Mouse (Mus musculus) forebrain, embryonic 13.5 days (tissue): ENCODE results near the gene Supt20. TPM values are rescaled to one million over a fixed set of nuclear protein-coding genes. Genes with fewer than 3 reads are reported as not detected.

Source experiments
- ATAC-seq: fragments of 200-750 bp; cut with Nextera tagmentation; 2 replicates; pipeline ENCODE4 v1.8.0; 2017
- H3K27ac ChIP-seq: fragments of 300-500 bp; sonication (generic); 2 replicates; pipeline ENCODE4 v1.5.1; 2015; ENCODE audit warnings: inconsistent platforms, mild to moderate bottlenecking, moderate library complexity
- H3K27me3 ChIP-seq: fragments of 300-500 bp; sonication (generic); 2 replicates; pipeline ENCODE4 v1.6.1; 2015; ENCODE audit warnings: mild to moderate bottlenecking, inconsistent platforms
- H3K36me3 ChIP-seq: fragments of 300-500 bp; sonication (generic); 2 replicates; pipeline ENCODE4 v1.6.1; 2015; ENCODE audit warnings: mild to moderate bottlenecking, inconsistent platforms; ENCODE audit not compliant: poor library complexity, severe bottlenecking
- H3K4me1 ChIP-seq: fragments of 300-500 bp; sonication (generic); 2 replicates; pipeline ENCODE4 v1.6.1; 2015; ENCODE audit warnings: inconsistent platforms
- H3K4me2 ChIP-seq: fragments of 300-500 bp; sonication (generic); 2 replicates; pipeline ENCODE4 v1.6.1; 2015; ENCODE audit warnings: inconsistent platforms, mild to moderate bottlenecking, moderate library complexity
- H3K4me3 ChIP-seq: fragments of 300-500 bp; sonication (generic); 2 replicates; pipeline ENCODE4 v1.5.1; 2015; ENCODE audit warnings: mild to moderate bottlenecking, inconsistent platforms
- H3K9ac ChIP-seq: fragments of 300-500 bp; sonication (generic); 2 replicates; pipeline ENCODE4 v1.6.1; 2015; ENCODE audit warnings: mild to moderate bottlenecking, inconsistent platforms
- H3K9me3 ChIP-seq: fragments of 300-500 bp; sonication (generic); replicated peaks from 2 replicates; pipeline ENCODE4 v1.6.1; 2016; ENCODE audit warnings: inconsistent platforms
- whole genome bisulfite sequencing: fragments of 180-500 bp; shearing (Covaris S2); methylation state at CpG from one replicate; pipeline ENCODE4 v1.1.7; 2015; 5-methylcytosine and 5-hydroxymethylcytosine counted together
- polyA plus RNA-seq: library from polyadenylated mRNA; unstranded; fragments of >200 nt; fragmentation: Nextera tagmentation; extraction: Ambion mirVana; gene quantifications from 2 replicates; pipeline ENCODE4 v1.2.1, GENCODE M21; 2015

The Supt20 gene
- 98.1 and 100.0 TPM in 2 replicates for polyA plus RNA-seq

DNA sequence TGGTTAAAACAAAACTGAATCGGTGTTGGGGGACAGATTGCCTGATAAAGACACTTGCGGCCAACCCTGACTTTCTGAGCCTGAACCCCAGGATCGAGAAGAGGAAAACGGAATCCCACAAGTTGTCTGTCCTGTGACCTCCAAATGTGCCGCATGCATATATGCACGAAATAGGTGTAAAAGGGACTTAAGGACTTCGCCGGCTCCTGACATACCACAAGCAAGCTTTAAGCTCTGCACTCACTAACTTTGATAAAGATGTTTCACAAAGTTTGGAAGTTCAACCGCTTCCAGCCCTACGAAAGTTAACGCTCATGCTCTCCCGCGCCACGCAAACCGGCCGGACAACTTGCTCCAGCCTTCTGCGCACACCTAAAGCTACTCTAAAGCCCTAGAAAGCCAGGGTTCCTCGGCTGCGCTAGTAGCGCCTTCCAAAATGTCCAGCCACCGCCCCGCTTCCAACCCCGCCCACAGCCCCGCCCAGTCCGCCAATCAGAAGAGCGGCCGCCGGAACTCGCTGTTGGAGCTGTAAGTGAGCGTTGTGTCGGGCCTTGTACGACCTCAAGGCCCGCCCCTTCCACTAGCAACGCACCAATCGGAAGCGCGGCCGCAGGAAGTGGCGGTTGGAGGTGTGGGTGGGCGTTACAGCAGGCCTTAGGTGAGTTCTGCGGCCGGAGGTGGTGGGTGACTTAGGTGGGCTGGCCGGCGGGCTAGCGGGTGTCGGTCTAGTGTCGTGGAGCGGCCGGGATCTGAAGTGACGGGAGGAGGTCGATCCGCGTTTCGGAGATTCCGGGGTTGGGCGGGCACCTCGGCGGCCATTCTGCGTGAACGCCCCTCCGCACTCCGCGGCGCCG is at the start of gene Supt20:
TSS of gene Supt20 (plus strand) at position 606 of the 854 bp plus-strand sequence.
- Histone ChIP-seq H3K27ac (peak within 1 kb of the TSS; percentile 51), H3K4me1 (peaks cover 10% of the 10 kb centered on the region), H3K4me2 (peak within 1 kb of the TSS; percentile 73), H3K4me3 (peak within 1 kb of the TSS; percentile 71), H3K27me3 (0 out of 2 replicates have a peak, but pooled peaks cover 6% of the 10 kb centered on the region), H3K9me3 (no peaks in the 10 kb centered on the region), H3K9ac (peak within 1 kb of the TSS; percentile 73), H3K36me3 (peaks cover 20% of the 10 kb centered on the region)
- 2% methylated on average over 61 of the region's 65 CpGs for WGBS
- ATAC-seq: peak; percentile 100

DNA sequence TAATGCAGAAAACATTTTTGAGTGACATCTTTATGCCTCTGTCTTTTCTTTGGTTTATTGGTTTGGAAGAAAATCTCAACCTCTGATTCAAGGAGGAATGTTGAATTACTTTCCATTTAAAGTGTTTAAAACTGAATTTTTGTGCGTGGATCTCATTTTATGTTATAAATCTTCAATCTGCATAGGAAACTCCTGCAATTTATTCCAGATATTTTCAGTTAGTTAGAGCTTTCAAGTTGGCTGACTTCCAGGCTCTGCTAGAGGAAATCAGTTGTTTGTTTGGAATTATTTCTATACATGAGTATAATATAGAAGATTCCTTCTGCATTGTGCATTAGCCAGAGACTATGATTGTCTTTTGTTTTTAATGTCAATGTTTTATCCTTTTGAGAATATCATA is 49.8 kb upstream of the Supt20 start:
- H3K36me3 ChIP-seq: no peaks in the 10 kb centered on the region
- no peaks in the 10 kb centered on the region for H3K9me3 ChIP-seq
- 92% methylated on average over 1 of the region's 1 CpGs for WGBS
- no peak overlapping the region for H3K9ac ChIP-seq
- H3K4me1 ChIP-seq: no peaks in the 10 kb centered on the region
- H3K27me3 ChIP-seq: no peaks in the 10 kb centered on the region
- no peak overlapping the region for H3K4me2 ChIP-seq
- H3K27ac ChIP-seq: no peak overlapping the region
- ATAC-seq: no peak
- H3K4me3 ChIP-seq: no peak overlapping the region

DNA sequence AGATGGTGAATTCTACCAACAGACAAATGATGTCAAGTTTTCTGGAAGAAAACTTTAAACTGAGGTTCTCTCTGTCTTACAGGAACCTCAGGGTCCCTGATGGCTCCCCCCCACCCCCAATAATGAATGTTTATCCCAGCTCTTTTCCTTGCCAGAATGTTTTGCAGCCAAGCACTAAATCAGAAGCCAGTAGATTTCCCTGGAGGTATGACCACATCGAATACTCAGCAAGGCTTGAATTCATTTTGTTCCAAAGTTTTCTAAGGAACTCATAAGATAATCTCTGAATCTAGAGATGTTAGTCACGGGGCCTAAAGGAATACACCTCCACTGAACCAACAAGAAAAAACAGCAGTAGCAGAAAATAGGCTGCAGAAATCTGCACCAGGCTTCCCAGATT is 45.0 kb upstream of the Supt20 start:
- Histone ChIP-seq H3K4me2 (no peak overlapping the region), H3K36me3 (no peaks in the 10 kb centered on the region), H3K9me3 (no peaks in the 10 kb centered on the region), H3K27ac (no peak overlapping the region), H3K9ac (no peak overlapping the region), H3K4me1 (no peaks in the 10 kb centered on the region), H3K27me3 (no peaks in the 10 kb centered on the region), H3K4me3 (no peak overlapping the region)
- WGBS: 74% methylated on average over 2 of the region's 2 CpGs
- ATAC-seq: no peak

GRCm38 (mm10) chr3:54651576-54651975 is 41.0 kb upstream of the Supt20 start:
- no peak overlapping the region for H3K27ac ChIP-seq
- WGBS: 82% methylated on average over 4 of the region's 4 CpGs
- H3K4me1 ChIP-seq: no peaks in the 10 kb centered on the region
- ATAC-seq: no peak
- H3K36me3 ChIP-seq: no peaks in the 10 kb centered on the region
- no peak overlapping the region for H3K4me3 ChIP-seq
- no peaks in the 10 kb centered on the region for H3K9me3 ChIP-seq
- H3K9ac ChIP-seq: no peak overlapping the region
- H3K27me3 ChIP-seq: no peaks in the 10 kb centered on the region
- H3K4me2 ChIP-seq: no peak overlapping the region

DNA sequence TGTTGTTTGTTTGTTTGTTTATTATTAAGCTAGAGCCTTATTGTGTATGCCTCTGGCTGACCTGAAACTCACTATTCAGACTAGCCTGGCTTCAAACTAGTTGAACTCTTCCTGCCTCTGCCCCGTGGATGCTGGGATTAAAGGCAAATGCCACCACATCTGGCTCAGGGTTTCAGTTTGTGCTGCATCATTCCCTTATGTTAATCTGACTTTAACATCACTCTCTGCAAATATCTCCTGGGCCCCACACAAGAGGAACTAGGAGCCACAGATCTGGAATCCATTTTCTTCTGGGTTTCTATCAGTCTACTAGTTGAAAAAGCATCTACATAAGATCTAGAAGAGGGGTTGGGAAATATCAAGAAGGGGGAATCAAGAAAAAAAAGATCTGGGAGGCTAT is 38.4 kb upstream of the Supt20 start:
- H3K4me3 ChIP-seq: no peak overlapping the region
- H3K4me2 ChIP-seq: no peak overlapping the region
- no peaks in the 10 kb centered on the region for H3K36me3 ChIP-seq
- no peak overlapping the region for H3K9ac ChIP-seq
- no peaks in the 10 kb centered on the region for H3K4me1 ChIP-seq
- H3K9me3 ChIP-seq: 0 out of 2 replicates have a peak, but pooled peaks cover 4% of the 10 kb centered on the region
- no peaks in the 10 kb centered on the region for H3K27me3 ChIP-seq
- no peak overlapping the region for H3K27ac ChIP-seq
- WGBS: 87% methylated on average over 1 of the region's 1 CpGs
- no peak for ATAC-seq

DNA sequence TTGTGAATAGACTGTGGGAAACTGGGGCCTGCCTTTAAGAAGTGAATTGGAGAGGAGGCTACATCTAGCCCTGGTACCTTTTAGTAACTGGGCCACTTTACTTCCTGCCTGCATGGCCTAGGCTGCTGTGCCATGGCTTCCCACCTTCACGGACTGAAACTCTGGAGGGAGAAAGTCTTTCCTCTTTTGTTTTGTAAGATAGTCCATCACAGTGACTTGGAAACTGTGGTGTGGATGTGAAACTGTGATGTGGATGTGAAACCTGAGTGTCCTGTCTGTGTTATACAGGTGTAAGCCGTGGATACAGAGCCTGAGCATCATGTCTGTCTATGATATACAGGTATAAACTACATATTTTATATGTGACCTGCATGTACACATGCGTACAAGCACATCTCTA is 35.5 kb upstream of the Supt20 start:
- Histone ChIP-seq H3K4me3 (no peak overlapping the region), H3K4me2 (no peak overlapping the region), H3K9me3 (0 out of 2 replicates have a peak, but pooled peaks cover 7% of the 10 kb centered on the region), H3K4me1 (no peaks in the 10 kb centered on the region), H3K27ac (no peak overlapping the region), H3K9ac (no peak overlapping the region), H3K27me3 (no peaks in the 10 kb centered on the region), H3K36me3 (no peaks in the 10 kb centered on the region)
- 77% methylated on average over 3 of the region's 3 CpGs for whole genome bisulfite sequencing
- no peak for ATAC-seq

DNA sequence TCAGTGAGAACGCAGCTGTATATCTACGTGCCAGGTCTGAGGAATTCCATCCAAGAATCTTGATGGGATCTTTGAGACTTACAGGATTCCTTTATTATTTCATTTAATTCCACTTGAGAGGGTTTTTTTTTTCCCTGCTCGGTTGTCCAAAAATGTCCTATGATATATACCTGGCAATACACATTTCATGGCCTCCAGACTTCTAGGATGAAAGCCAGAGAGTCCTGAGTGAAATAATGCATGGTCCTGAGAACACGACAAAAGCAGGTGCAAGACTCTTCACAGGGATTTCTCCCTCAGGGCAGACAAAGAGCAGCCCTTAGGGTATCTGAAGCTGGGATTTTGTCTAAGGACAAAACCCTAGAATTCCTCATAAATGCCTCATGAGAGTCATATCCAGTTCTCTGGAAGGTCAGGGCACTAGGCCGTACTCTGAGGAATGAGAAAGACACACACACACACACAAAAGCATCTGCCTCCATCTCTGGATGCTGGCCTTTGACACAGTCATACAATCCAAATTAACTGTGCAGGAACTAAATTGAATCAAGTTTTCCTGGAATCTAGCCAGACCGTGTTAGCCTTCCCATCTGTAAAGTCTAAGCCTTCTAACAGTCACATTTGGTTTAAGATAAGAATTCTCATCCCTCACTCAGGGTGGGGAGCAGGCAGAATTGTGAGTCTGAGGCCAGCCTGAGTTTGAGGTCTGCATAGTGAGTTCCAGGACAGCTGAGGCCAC is 34.5 kb upstream of the Supt20 start:
- Histone ChIP-seq H3K27me3 (no peaks in the 10 kb centered on the region), H3K4me3 (no peak overlapping the region), H3K9ac (no peak overlapping the region), H3K27ac (no peak overlapping the region), H3K4me2 (no peak overlapping the region), H3K4me1 (no peaks in the 10 kb centered on the region), H3K9me3 (0 out of 2 replicates have a peak, but pooled peaks cover 7% of the 10 kb centered on the region), H3K36me3 (no peaks in the 10 kb centered on the region)
- no peak for ATAC-seq
- WGBS: 83% methylated on average over 6 of the region's 6 CpGs

DNA sequence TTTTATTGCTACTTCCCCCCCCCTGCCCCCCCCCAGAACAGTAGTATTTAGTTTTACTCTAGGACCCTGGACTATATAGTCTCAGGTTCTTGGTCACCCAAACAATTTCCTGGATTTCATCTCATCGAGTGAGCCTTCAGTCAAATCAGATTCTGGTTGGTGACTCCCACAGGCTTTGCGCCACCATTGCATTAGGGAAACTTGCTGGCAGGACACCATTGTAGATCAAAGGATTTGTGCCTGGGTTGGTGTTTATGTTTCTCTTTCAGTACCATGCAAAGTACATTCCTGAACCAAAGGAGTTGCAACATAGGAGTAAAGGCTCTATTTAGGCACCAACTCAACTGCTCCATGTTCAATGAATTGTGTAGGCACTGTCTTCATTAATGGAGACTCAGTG is 32.9 kb upstream of the Supt20 start:
- H3K4me3 ChIP-seq: no peak overlapping the region
- no peak overlapping the region for H3K27ac ChIP-seq
- ATAC-seq: no peak
- H3K4me2 ChIP-seq: no peak overlapping the region
- H3K9me3 ChIP-seq: 0 out of 2 replicates have a peak, but pooled peaks cover 7% of the 10 kb centered on the region
- H3K36me3 ChIP-seq: no peaks in the 10 kb centered on the region
- no peaks in the 10 kb centered on the region for H3K4me1 ChIP-seq
- no peak overlapping the region for H3K9ac ChIP-seq
- H3K27me3 ChIP-seq: no peaks in the 10 kb centered on the region
- WGBS: 90% methylated on average over 2 of the region's 2 CpGs

DNA sequence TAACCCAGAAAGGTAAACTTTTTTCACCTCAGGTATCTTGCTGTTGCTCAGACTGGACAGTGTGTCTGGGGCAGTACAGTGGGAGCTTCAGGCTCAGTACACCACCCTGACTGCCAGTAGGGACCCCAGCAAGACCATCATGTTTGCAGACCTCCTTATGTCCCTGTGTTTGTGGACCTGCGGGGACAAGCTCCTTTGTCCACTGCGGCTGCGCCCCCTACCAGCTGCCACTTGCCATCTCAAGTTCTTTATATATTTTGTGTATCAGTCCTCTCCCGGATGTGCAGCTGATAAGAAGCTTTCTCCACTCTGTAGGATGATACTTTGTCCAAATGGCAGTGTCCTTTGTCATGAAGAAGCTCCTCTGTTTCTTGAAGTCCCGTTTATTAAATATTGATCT is 30.2 kb upstream of the Supt20 start:
- 75% methylated on average over 5 of the region's 5 CpGs for WGBS
- no peak overlapping the region for H3K27ac ChIP-seq
- no peak for ATAC-seq
- H3K4me3 ChIP-seq: no peak overlapping the region
- H3K4me1 ChIP-seq: no peaks in the 10 kb centered on the region
- H3K36me3 ChIP-seq: no peaks in the 10 kb centered on the region
- no peak overlapping the region for H3K4me2 ChIP-seq
- no peaks in the 10 kb centered on the region for H3K27me3 ChIP-seq
- H3K9me3 ChIP-seq: 0 out of 2 replicates have a peak, but pooled peaks cover 7% of the 10 kb centered on the region
- no peak overlapping the region for H3K9ac ChIP-seq

- no peak for ATAC-seq
Measured at GRCm38 (mm10) chr3:54668141-54668540, 24.5 kb upstream of the Supt20 start.

DNA sequence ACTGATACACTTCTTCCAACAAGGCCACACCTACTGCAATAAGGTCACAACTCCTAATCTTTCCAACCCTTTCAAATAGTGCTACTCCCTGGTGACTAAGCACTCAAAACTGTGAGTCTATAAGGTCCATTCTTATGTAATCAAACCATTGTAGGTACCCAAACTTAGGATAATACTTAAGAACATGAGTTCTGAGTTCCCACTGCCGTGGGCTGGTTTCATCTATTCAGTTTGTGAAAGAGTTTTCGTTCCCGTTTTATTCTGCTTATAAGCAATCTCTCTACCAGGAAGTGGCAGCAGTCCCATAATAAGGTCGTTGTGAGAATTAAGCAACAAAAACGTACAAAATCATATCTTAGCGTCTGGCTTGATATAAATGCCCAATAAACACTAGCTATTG is 23.9 kb upstream of the Supt20 start:
- H3K36me3 ChIP-seq: no peaks in the 10 kb centered on the region
- no peak overlapping the region for H3K4me2 ChIP-seq
- no peak overlapping the region for H3K4me3 ChIP-seq
- 0 out of 2 replicates have a peak, but pooled peaks cover 4% of the 10 kb centered on the region for H3K4me1 ChIP-seq
- no peak overlapping the region for H3K9ac ChIP-seq
- H3K27ac ChIP-seq: no peak overlapping the region
- no peaks in the 10 kb centered on the region for H3K9me3 ChIP-seq
- H3K27me3 ChIP-seq: no peaks in the 10 kb centered on the region
- no peak for ATAC-seq
- WGBS: 86% methylated on average over 6 of the region's 6 CpGs

More at GRCm38 (mm10) chr3:54668141-54668540, 24.5 kb upstream of the Supt20 start:
- Histone ChIP-seq H3K4me3 (no peak overlapping the region), H3K27me3 (no peaks in the 10 kb centered on the region), H3K4me1 (0 out of 2 replicates have a peak, but pooled peaks cover 4% of the 10 kb centered on the region), H3K36me3 (no peaks in the 10 kb centered on the region), H3K9me3 (no peaks in the 10 kb centered on the region), H3K4me2 (no peak overlapping the region), H3K9ac (no peak overlapping the region), H3K27ac (no peak overlapping the region)
- 88% methylated on average over 3 of the region's 3 CpGs for WGBS

DNA sequence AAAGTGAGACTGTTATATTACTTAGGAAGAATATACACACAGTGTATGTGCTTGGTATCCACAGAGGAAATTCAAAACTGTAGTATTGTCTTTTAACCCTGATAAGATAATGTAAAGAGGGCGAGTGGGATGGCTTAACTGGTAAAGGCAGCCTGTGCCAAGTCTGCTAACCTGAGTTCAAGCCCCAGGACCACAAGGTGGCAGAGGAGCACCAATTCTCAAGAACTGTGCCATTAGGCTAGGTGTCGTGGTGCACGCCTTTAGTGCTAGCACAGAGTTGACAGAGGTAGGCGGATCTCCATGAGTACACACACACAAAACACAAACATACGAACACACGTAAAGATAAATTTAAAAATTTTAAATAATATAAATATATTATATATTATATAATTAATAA is 23.0 kb upstream of the Supt20 start:
- no peak overlapping the region for H3K4me3 ChIP-seq
- no peak overlapping the region for H3K9ac ChIP-seq
- H3K27me3 ChIP-seq: no peaks in the 10 kb centered on the region
- H3K4me2 ChIP-seq: no peak overlapping the region
- H3K36me3 ChIP-seq: no peaks in the 10 kb centered on the region
- H3K27ac ChIP-seq: no peak overlapping the region
- WGBS: 81% methylated on average over 6 of the region's 6 CpGs
- H3K9me3 ChIP-seq: no peaks in the 10 kb centered on the region
- H3K4me1 ChIP-seq: 0 out of 2 replicates have a peak, but pooled peaks cover 4% of the 10 kb centered on the region
- ATAC-seq: no peak
